Mouse (Mus musculus): Measurements from ENCODE around the gene Lcor. TPM values are rescaled to one million over a fixed set of nuclear protein-coding genes. Genes with fewer than 3 reads are reported as not detected.

Lcor gene
- polyA plus RNA-seq, 1 experiment from 2014 or later: 12.9 TPM

DNA sequence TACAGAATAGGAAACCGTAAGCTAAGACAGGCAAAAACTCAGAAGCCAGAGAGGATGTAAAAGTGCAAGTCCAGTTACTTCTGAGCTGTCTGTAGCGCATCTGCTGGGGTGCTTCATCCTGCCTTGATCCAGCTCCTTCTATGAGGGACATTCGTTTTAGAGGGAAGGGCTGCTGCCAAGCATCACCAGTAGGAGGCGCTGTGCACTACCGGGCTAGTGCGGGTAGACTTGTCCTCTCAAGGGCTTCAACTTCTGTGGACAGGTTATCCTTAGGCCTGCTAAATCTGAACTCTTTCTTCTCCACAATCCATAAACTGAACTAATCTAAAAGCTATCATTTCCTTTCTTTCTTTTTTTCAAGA lies 39.8 kb upstream of the Lcor start:
- H3K9ac ChIP-seq (ENCODE audit: low read length): no peak overlapping the region
- peak; percentile 78 for DNase-seq (ENCODE audit: low spot score)
- H3K9me3 ChIP-seq (ENCODE audit: control insufficient read depth, low read length): no peaks in the 10 kb centered on the region
- no peak overlapping the region for H3K27ac ChIP-seq (replicated peaks)
- no peaks in the 10 kb centered on the region for H3K36me3 ChIP-seq (ENCODE audit: control insufficient read depth, insufficient read depth, low read length)
- H3K4me1 ChIP-seq (replicated peaks; ENCODE audit: control insufficient read depth, insufficient read depth): no peaks in the 10 kb centered on the region
- TF ChIP-seq CTCF (IDR thresholded peaks at IDR 0.05; ENCODE audit: low read depth) (peak; percentile 83), EP300 (optimal IDR thresholded peaks at IDR 0.05) (no peak)
- 16% methylated on average over 6 of the region's 6 CpGs for WGBS
- peak overlapping the region; percentile 26 for H3K4me3 ChIP-seq (ENCODE audit: low read depth, low read length)
- H3K4me2 ChIP-seq (replicated peaks; ENCODE audit: low read depth): peak overlapping the region; percentile 39
- H3K27me3 ChIP-seq (ENCODE audit: control insufficient read depth, insufficient read depth, low read length): no peaks in the 10 kb centered on the region
- no peak; the same call in 1 of the 2 replicates for ATAC-seq (ENCODE audit: low FRiP score, low TSS enrichment)

GRCm38 (mm10) chr19:41444491-41444890 lies 37.9 kb upstream of the Lcor start:
- Histone ChIP-seq H3K4me1 (replicated peaks; ENCODE audit: control insufficient read depth, insufficient read depth) (no peaks in the 10 kb centered on the region), H3K27me3 (ENCODE audit: control insufficient read depth, insufficient read depth, low read length) (no peaks in the 10 kb centered on the region), H3K27ac (replicated peaks) (peak overlapping the region; percentile 1), H3K36me3 (ENCODE audit: control insufficient read depth, insufficient read depth, low read length) (no peaks in the 10 kb centered on the region), H3K9ac (ENCODE audit: low read length) (no peak overlapping the region), H3K4me2 (replicated peaks; ENCODE audit: low read depth) (no peak overlapping the region), H3K4me3 (ENCODE audit: low read depth, low read length) (no peak overlapping the region), H3K9me3 (ENCODE audit: control insufficient read depth, low read length) (no peaks in the 10 kb centered on the region)
- TF ChIP-seq EP300 (optimal IDR thresholded peaks at IDR 0.05) (no peak), CTCF (IDR thresholded peaks at IDR 0.05; ENCODE audit: low read depth) (no peak)
- WGBS: 45% methylated on average over 8 of the region's 8 CpGs
- ATAC-seq (ENCODE audit: low FRiP score, low TSS enrichment) (0 out of 2 replicates have a peak, but pooled peaks have one; percentile 13), DNase-seq (ENCODE audit: low spot score) (no peak)

DNA sequence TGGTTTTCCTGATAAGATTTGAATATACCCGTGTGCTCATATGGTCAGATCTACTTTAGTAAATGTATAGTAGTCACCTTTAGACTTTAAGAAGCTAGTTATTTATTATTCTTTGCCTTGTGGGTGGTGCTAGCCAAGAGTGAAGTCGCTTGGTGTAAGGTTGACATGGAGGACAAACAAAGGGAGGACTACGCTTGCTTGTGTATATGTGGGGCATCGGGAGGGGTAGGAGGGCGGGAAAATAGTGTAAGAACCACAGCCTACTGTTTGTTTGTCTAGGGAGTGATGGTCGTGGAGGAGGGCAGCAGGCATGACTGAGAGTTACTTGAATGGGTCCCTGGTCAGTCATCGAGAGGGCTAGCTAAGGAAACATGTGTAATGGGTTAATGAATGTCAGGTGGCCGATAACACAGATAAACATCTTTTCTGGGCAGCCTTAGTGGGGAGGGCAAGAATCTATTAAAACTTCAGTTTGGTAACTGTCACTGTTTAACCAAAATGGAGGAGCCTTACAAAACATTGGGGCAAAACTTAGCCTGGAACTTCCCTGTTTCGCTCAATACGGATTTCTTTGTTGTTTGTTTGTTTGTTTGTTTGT lies 37.3 kb upstream of the Lcor start:
- Histone ChIP-seq H3K4me3 (ENCODE audit: low read depth, low read length) (no peak overlapping the region), H3K36me3 (ENCODE audit: control insufficient read depth, insufficient read depth, low read length) (no peaks in the 10 kb centered on the region), H3K27ac (replicated peaks) (peak overlapping the region; percentile 1; the same call in 1 of the 2 replicates), H3K9me3 (ENCODE audit: control insufficient read depth, low read length) (no peaks in the 10 kb centered on the region), H3K4me2 (replicated peaks; ENCODE audit: low read depth) (no peak overlapping the region), H3K4me1 (replicated peaks; ENCODE audit: control insufficient read depth, insufficient read depth) (no peaks in the 10 kb centered on the region), H3K27me3 (ENCODE audit: control insufficient read depth, insufficient read depth, low read length) (no peaks in the 10 kb centered on the region), H3K9ac (ENCODE audit: low read length) (no peak overlapping the region)
- peak; percentile 82 for ATAC-seq (ENCODE audit: low FRiP score, low TSS enrichment)
- 30% methylated on average over 10 of the region's 10 CpGs for WGBS
- TF ChIP-seq CTCF (IDR thresholded peaks at IDR 0.05; ENCODE audit: low read depth): no peak
- no peak for TF ChIP-seq EP300 (optimal IDR thresholded peaks at IDR 0.05)
- DNase-seq (ENCODE audit: low spot score): peak; percentile 47

DNA sequence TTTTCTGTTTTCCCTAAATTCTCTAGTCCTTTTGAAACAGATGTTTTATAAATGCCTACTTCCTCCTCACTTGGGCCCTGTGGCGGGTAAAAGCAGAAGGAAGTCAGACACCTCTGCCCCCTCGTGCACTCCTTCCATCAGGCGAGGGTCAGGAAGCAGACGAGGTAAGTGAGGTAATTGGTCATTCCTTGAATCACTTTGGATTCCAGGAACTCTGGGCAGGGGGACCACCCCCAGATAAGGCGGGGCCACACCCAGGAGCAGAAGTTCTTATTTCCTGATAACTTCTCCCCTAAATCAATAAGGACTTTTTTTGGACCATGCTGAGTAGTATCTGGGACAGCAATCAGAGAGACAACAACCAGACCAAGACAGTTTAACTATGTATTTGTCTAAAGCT lies 36.7 kb upstream of the Lcor start:
- Histone ChIP-seq H3K36me3 (ENCODE audit: control insufficient read depth, insufficient read depth, low read length) (no peaks in the 10 kb centered on the region), H3K4me3 (ENCODE audit: low read depth, low read length) (no peak overlapping the region), H3K4me1 (replicated peaks; ENCODE audit: control insufficient read depth, insufficient read depth) (no peaks in the 10 kb centered on the region), H3K27me3 (ENCODE audit: control insufficient read depth, insufficient read depth, low read length) (no peaks in the 10 kb centered on the region), H3K9ac (ENCODE audit: low read length) (no peak overlapping the region), H3K9me3 (ENCODE audit: control insufficient read depth, low read length) (no peaks in the 10 kb centered on the region), H3K27ac (replicated peaks) (0 out of 2 replicates have a peak overlapping the region, but pooled peaks have one; percentile 1), H3K4me2 (replicated peaks; ENCODE audit: low read depth) (no peak overlapping the region)
- peak; percentile 54 for DNase-seq (ENCODE audit: low spot score)
- 29% methylated on average over 5 of the region's 5 CpGs for WGBS
- TF ChIP-seq EP300 (optimal IDR thresholded peaks at IDR 0.05) (no peak), CTCF (IDR thresholded peaks at IDR 0.05; ENCODE audit: low read depth) (no peak)
- ATAC-seq (ENCODE audit: low FRiP score, low TSS enrichment): peak; percentile 65

- Histone ChIP-seq H3K9me3 (ENCODE audit: control insufficient read depth, low read length) (no peaks in the 10 kb centered on the region), H3K4me2 (replicated peaks; ENCODE audit: low read depth) (no peak overlapping the region), H3K4me3 (ENCODE audit: low read depth, low read length) (no peak overlapping the region), H3K9ac (ENCODE audit: low read length) (no peak overlapping the region), H3K4me1 (replicated peaks; ENCODE audit: control insufficient read depth, insufficient read depth) (no peaks in the 10 kb centered on the region), H3K27me3 (ENCODE audit: control insufficient read depth, insufficient read depth, low read length) (no peaks in the 10 kb centered on the region), H3K27ac (replicated peaks) (no peak overlapping the region), H3K36me3 (ENCODE audit: control insufficient read depth, insufficient read depth, low read length) (no peaks in the 10 kb centered on the region)
- TF ChIP-seq EP300 (optimal IDR thresholded peaks at IDR 0.05) (no peak), CTCF (IDR thresholded peaks at IDR 0.05; ENCODE audit: low read depth) (no peak)
- DNase-seq (ENCODE audit: low spot score): no peak
- WGBS: 94% methylated on average over 2 of the region's 2 CpGs
- ATAC-seq (ENCODE audit: low FRiP score, low TSS enrichment): no peak
These were observed 35.3 kb upstream of the Lcor start for GRCm38 (mm10) chr19:41447166-41447565.

DNA sequence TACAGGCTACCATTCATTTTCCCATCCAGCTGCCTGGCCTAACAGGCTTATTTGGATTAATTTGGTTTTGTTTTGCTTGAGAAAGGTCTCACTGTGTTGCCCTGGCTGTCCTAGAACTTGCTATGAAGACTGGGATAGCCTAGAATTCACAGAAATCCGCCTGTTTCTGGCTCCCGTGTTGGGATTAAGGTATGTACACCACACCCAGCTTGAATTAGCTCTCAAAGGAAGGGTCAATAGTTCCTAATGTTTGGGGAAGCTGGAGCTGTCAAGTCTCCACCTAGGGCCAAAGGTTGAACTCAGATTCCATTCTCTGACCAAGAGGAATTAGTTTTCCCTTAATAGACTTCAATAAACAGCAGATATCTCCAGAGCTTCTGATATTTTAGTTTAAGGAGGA lies 34.7 kb upstream of the Lcor start:
- TF ChIP-seq EP300 (optimal IDR thresholded peaks at IDR 0.05): no peak
- no peak for TF ChIP-seq CTCF (IDR thresholded peaks at IDR 0.05; ENCODE audit: low read depth)
- DNase-seq (ENCODE audit: low spot score): no peak
- Histone ChIP-seq H3K9ac (ENCODE audit: low read length) (no peak overlapping the region), H3K4me3 (ENCODE audit: low read depth, low read length) (no peak overlapping the region), H3K4me1 (replicated peaks; ENCODE audit: control insufficient read depth, insufficient read depth) (no peaks in the 10 kb centered on the region), H3K9me3 (ENCODE audit: control insufficient read depth, low read length) (no peaks in the 10 kb centered on the region), H3K36me3 (ENCODE audit: control insufficient read depth, insufficient read depth, low read length) (no peaks in the 10 kb centered on the region), H3K4me2 (replicated peaks; ENCODE audit: low read depth) (no peak overlapping the region), H3K27ac (replicated peaks) (no peak overlapping the region), H3K27me3 (ENCODE audit: control insufficient read depth, insufficient read depth, low read length) (no peaks in the 10 kb centered on the region)
- 54% methylated on average over 2 of the region's 2 CpGs for whole genome bisulfite sequencing
- no peak for ATAC-seq (ENCODE audit: low FRiP score, low TSS enrichment)

Data from stomach, postnatal 0 days (tissue).